Mouse (Mus musculus): ENCODE results near the gene Zfp787. TPM values are rescaled to one million over a fixed set of nuclear protein-coding genes. Genes with fewer than 3 reads are reported as not detected.

Zfp787 gene
- polyA plus RNA-seq, 1 experiment from 2014 or later = 27.7 TPM

DNA sequence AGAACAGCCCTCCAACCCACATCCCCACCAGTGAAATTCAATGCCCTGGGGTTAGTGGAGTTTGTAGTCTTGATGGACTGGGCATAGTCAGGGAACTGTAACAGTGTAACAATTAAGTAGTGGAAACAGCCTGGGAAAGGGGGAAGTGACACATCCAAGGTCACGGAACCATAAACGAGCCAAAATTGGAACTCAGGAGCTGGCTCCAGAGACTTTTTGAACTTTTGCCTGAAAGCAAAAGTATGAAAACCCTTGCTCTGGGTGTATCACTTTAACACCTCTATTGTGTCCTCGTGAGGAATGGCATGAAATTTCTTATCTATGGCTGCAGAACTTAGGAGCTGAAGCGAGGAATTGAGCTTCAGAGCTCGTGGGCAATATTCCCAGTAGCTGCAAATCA, 1.6 kb downstream of the Zfp787 start:
- H3K4me1 ChIP-seq (ENCODE audit: insufficient read depth, low read length) = peaks cover 30% of the 10 kb centered on the region
- H3K4me2 ChIP-seq (replicated peaks; ENCODE audit: low read depth, low read length) = peak overlapping the region; percentile 78
- WGBS = 46% methylated on average over 5 of the region's 5 CpGs
- peak overlapping the region; percentile 90 for H3K9ac ChIP-seq (replicated peaks; ENCODE audit: low read length)
- H3K27me3 ChIP-seq (ENCODE audit: insufficient read depth, low read length) = no peaks in the 10 kb centered on the region
- no peak for ATAC-seq (ENCODE audit: low FRiP score, low TSS enrichment)
- peak overlapping the region; percentile 96; the same call in 1 of the 2 replicates for H3K27ac ChIP-seq (ENCODE audit: low read length)
- no peaks in the 10 kb centered on the region for H3K36me3 ChIP-seq (ENCODE audit: insufficient read depth, low read length)
- H3K4me3 ChIP-seq (ENCODE audit: low read length) = peak overlapping the region; percentile 88
- no peaks in the 10 kb centered on the region for H3K9me3 ChIP-seq (ENCODE audit: low read length)

DNA sequence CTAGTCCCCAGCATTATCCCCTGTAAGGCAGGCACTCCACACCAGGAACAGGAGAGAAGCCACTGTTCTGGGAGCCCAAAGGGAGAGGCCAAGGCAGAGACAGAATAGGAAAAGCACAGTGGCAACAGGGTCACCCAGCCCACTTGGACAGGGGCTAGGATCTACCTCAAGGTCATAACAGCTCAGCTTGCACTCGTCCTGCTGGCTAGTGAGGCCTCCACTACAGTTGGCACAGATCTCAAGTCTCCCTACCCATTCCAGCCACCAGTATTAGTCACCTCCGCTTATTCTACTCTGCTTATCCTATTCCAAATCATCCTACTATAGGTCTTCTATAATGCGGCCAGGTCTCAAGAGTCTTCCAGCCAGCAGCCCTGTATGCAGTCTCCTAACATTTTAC, 2.7 kb downstream of the Zfp787 start:
- H3K9ac ChIP-seq (replicated peaks; ENCODE audit: low read length) = no peak overlapping the region; the same call in 1 of the 2 replicates
- 83% methylated on average over 3 of the region's 3 CpGs for WGBS
- no peak for ATAC-seq (ENCODE audit: low FRiP score, low TSS enrichment)
- H3K4me2 ChIP-seq (replicated peaks; ENCODE audit: low read depth, low read length) = no peak overlapping the region
- H3K4me1 ChIP-seq (ENCODE audit: insufficient read depth, low read length) = peaks cover 30% of the 10 kb centered on the region
- no peaks in the 10 kb centered on the region for H3K36me3 ChIP-seq (ENCODE audit: insufficient read depth, low read length)
- no peaks in the 10 kb centered on the region for H3K9me3 ChIP-seq (ENCODE audit: low read length)
- no peak overlapping the region for H3K27ac ChIP-seq (ENCODE audit: low read length)
- no peak overlapping the region for H3K4me3 ChIP-seq (ENCODE audit: low read length)
- no peaks in the 10 kb centered on the region for H3K27me3 ChIP-seq (ENCODE audit: insufficient read depth, low read length)

DNA sequence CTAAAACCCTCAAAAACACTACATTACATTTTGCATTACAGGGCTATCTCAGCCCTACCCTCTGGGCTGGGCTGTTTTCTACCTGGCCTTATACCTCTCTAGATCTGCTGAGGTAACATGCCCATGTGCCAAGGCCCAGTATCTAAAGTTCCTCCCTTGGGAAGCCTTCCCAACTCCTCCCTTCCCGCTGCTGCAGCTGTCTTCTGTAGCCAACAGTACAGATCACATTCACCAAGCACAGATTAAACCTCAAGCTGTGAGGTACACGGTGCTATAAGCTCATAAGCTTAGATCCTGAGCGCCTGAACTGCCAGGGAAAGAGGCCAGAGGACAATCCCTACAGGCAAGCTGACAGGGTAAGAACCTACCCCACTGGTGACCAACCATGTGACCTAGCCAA, 3.8 kb downstream of the Zfp787 start:
- Histone ChIP-seq H3K27me3 (ENCODE audit: insufficient read depth, low read length) (no peaks in the 10 kb centered on the region), H3K36me3 (ENCODE audit: insufficient read depth, low read length) (no peaks in the 10 kb centered on the region), H3K4me2 (replicated peaks; ENCODE audit: low read depth, low read length) (no peak overlapping the region), H3K27ac (ENCODE audit: low read length) (no peak overlapping the region), H3K4me1 (ENCODE audit: insufficient read depth, low read length) (peaks cover 27% of the 10 kb centered on the region), H3K9ac (replicated peaks; ENCODE audit: low read length) (no peak overlapping the region), H3K9me3 (ENCODE audit: low read length) (no peaks in the 10 kb centered on the region), H3K4me3 (ENCODE audit: low read length) (no peak overlapping the region)
- no peak for ATAC-seq (ENCODE audit: low FRiP score, low TSS enrichment)
- 77% methylated on average over 3 of the region's 3 CpGs for WGBS

DNA sequence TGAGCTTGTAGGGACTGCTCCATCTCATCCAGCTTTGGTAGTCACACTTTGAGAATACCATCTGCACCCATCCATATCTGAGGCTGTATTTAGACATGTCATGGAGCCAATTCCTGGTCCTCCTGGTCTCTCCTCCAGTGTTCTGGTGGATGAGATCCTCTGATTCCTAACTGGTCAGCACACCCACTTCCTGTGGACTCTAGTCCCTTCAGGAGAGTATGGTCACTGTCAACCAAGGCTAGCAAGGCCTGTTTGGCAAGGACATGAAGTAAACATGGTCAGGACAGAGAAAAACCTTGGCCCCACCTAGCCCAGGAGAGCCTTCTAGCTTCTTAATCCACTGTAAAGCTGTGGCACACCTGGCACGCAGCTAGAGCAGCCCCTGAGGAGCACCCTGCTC, 4.5 kb downstream of the Zfp787 start:
- H3K9me3 ChIP-seq (ENCODE audit: low read length) = no peaks in the 10 kb centered on the region
- H3K4me1 ChIP-seq (ENCODE audit: insufficient read depth, low read length) = peaks cover 28% of the 10 kb centered on the region
- no peak overlapping the region for H3K27ac ChIP-seq (ENCODE audit: low read length)
- no peaks in the 10 kb centered on the region for H3K36me3 ChIP-seq (ENCODE audit: insufficient read depth, low read length)
- WGBS = 92% methylated on average over 1 of the region's 1 CpGs
- H3K4me2 ChIP-seq (replicated peaks; ENCODE audit: low read depth, low read length) = no peak overlapping the region
- no peak overlapping the region for H3K4me3 ChIP-seq (ENCODE audit: low read length)
- H3K27me3 ChIP-seq (ENCODE audit: insufficient read depth, low read length) = no peaks in the 10 kb centered on the region
- H3K9ac ChIP-seq (replicated peaks; ENCODE audit: low read length) = no peak overlapping the region
- no peak for ATAC-seq (ENCODE audit: low FRiP score, low TSS enrichment)

DNA sequence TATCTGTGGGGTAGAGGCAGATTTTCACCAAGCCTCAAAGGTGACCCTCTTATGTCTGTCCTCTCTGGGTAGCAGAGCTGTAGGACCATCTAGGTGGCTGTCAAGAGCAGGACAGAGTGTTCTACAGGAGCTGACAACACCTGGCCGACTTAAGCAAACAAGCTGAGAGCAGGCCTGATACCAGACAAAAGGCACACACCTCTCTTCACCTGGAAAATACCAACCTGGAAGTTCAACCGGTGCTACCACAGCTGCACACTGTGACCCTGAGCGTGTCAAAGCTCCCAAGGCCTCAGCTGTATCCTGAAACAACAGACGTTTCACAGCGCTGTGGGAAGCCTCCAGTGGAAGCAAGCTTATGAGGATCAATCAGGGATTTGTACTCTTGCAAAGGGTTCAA, 8.1 kb downstream of the Zfp787 start:
- Histone ChIP-seq H3K9me3 (ENCODE audit: low read length) (no peaks in the 10 kb centered on the region), H3K27me3 (ENCODE audit: insufficient read depth, low read length) (no peaks in the 10 kb centered on the region), H3K9ac (replicated peaks; ENCODE audit: low read length) (no peak overlapping the region), H3K36me3 (ENCODE audit: insufficient read depth, low read length) (no peaks in the 10 kb centered on the region), H3K27ac (ENCODE audit: low read length) (no peak overlapping the region), H3K4me2 (replicated peaks; ENCODE audit: low read depth, low read length) (no peak overlapping the region), H3K4me1 (ENCODE audit: insufficient read depth, low read length) (peaks cover 26% of the 10 kb centered on the region), H3K4me3 (ENCODE audit: low read length) (no peak overlapping the region)
- no peak for ATAC-seq (ENCODE audit: low FRiP score, low TSS enrichment)
- WGBS = 73% methylated on average over 5 of the region's 5 CpGs

DNA sequence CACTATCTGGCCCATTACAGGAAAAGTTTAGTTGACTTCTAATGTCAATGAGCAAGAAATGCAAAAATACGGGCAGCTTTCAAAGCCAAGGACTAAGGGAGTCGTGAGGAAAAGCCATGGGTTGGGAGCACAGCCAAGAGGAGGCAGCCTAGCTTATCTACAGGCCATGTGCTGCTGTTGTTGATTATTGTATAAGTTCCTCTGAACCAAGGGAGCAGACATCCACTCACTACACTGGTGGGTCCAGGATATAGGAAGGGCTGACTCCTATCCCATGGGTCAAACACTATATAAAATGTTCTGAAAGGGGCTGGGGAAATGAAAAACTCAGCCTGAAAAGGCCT, 8.8 kb downstream of the Zfp787 start:
- no peak for ATAC-seq (ENCODE audit: low FRiP score, low TSS enrichment)
- 48% methylated on average over 2 of the region's 2 CpGs for WGBS
- H3K27ac ChIP-seq (ENCODE audit: low read length) = peak overlapping the region; percentile 7; the same call in 1 of the 2 replicates

DNA sequence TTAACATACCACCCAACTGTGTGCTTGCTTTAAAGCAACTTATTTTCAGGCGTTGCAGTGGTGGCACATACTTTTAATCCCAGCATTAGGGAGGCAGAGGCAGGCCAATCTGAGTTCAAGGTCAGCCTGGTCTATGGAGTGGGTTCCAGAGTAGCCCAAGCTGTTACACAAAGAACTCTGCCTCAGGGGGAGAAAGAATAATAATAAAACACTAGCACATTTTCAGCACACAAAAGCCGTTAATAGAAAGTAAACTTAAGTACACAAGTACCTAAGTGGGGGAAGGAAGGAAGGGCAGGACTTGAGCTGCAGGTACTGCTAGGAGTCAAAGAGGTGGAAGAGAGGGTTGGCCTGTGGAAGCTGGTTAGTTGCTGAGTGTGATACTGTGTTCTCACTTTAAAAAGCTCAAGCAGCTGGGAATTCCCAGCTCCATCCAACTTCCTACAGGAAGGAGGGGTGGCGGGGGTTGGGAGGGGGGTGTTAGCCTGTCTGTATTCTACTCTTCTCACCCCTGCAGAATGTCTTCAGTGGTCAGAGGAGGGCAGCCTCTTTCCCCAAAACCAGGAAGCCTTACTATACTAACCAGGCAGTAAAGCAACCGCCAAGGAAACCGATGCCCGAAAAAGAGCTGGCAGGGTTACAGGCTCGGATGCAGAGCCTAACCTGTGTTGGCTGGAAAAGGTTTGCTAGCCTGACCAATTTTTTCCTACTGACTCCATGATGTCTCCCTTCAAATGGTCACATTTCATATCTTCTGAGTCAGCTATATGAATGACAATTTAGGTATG, 9.4 kb downstream of the Zfp787 start:
- Histone ChIP-seq H3K9me3 (ENCODE audit: low read length) (no peaks in the 10 kb centered on the region), H3K36me3 (ENCODE audit: insufficient read depth, low read length) (peaks cover 6% of the 10 kb centered on the region; the same call in 1 of the 2 replicates), H3K9ac (replicated peaks; ENCODE audit: low read length) (no peak overlapping the region), H3K27ac (ENCODE audit: low read length) (peak overlapping the region; percentile 17; the same call in 1 of the 2 replicates), H3K27me3 (ENCODE audit: insufficient read depth, low read length) (no peaks in the 10 kb centered on the region), H3K4me3 (ENCODE audit: low read length) (no peak overlapping the region), H3K4me2 (replicated peaks; ENCODE audit: low read depth, low read length) (no peak overlapping the region), H3K4me1 (ENCODE audit: insufficient read depth, low read length) (peaks cover 26% of the 10 kb centered on the region)
- 68% methylated on average over 7 of the region's 7 CpGs for WGBS
- no peak for ATAC-seq (ENCODE audit: low FRiP score, low TSS enrichment)

More for the DNA sequence above, 8.8 kb downstream of the Zfp787 start:
- no peaks in the 10 kb centered on the region for H3K27me3 ChIP-seq (ENCODE audit: insufficient read depth, low read length)
- H3K4me1 ChIP-seq (ENCODE audit: insufficient read depth, low read length) = peaks cover 26% of the 10 kb centered on the region
- H3K4me2 ChIP-seq (replicated peaks; ENCODE audit: low read depth, low read length) = no peak overlapping the region
- H3K9ac ChIP-seq (replicated peaks; ENCODE audit: low read length) = no peak overlapping the region
- H3K36me3 ChIP-seq (ENCODE audit: insufficient read depth, low read length) = 0 out of 2 replicates have a peak, but pooled peaks cover under 1% of the 10 kb centered on the region
- no peaks in the 10 kb centered on the region for H3K9me3 ChIP-seq (ENCODE audit: low read length)
- no peak overlapping the region for H3K4me3 ChIP-seq (ENCODE audit: low read length)

DNA sequence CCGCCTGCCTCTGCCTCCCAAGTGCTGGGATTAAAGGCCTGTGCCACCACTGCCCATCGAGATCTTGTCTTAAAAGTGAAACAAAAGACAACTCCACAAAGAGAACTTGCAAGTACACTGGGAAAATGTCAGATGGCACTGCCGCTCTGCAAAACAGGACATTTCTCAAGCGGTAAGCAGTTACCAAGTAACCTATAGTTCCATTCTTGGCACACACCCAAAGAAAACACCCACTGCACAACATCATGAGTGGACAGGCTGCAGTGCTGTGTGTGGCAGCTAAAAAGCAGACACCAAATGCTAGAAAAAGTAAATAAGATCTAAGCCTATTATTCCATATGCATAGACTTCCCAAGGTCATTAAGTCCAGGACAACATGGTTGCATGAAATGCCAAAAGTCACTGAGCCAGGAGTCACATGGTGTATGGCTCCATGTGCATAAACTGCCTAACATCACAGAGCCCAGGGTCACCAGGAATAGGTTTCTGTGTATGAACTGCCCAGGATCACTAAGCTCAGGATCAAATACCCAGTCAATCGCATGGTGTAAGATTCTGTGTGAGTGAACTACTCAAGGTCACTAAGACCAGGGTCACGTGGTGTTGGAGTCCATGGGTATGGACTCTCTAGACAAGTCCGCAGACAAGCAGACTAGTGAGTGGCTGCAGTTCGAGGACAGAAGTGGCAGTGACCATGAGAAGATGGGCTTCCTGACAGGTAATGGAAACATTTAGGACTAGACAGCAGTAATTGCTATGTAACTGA, 10.2 kb downstream of the Zfp787 start:
- ATAC-seq (ENCODE audit: low FRiP score, low TSS enrichment) = 0 out of 2 replicates have a peak, but pooled peaks have one; percentile 28
- Histone ChIP-seq H3K4me2 (replicated peaks; ENCODE audit: low read depth, low read length) (no peak overlapping the region), H3K9me3 (ENCODE audit: low read length) (no peaks in the 10 kb centered on the region), H3K27me3 (ENCODE audit: insufficient read depth, low read length) (no peaks in the 10 kb centered on the region), H3K9ac (replicated peaks; ENCODE audit: low read length) (no peak overlapping the region), H3K4me3 (ENCODE audit: low read length) (no peak overlapping the region), H3K4me1 (ENCODE audit: insufficient read depth, low read length) (peaks cover 26% of the 10 kb centered on the region), H3K36me3 (ENCODE audit: insufficient read depth, low read length) (peaks cover 9% of the 10 kb centered on the region; the same call in 1 of the 2 replicates), H3K27ac (ENCODE audit: low read length) (0 out of 2 replicates have a peak overlapping the region, but pooled peaks have one; percentile 20)
- 79% methylated on average over 8 of the region's 8 CpGs for WGBS

DNA sequence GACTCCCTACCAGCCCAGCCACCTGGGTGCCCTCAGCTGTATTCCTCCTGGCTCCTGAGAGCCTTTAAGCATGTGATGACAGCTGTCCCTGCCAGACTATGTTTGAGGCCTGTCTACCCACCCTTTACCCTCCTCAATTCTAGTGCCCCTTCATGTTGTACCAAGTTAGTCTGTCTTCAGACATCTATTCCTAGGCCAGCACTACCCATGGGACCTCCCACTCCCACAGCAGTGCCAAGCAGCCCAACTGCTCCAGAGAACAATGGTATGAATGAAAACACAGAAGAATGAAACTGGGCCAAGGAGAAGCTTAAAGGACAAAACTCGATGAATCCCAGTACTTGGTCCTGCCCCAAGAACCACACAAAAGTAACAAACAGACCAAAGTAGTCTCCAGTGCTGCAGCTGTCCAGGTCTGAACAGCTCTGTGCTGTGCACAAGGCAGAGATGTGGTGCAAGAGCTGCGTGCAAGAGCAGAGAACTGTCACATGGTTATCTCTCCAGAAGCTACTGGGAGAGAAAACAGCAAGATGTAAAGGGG, 11.7 kb downstream of the Zfp787 start:
- no peak overlapping the region for H3K4me2 ChIP-seq (replicated peaks; ENCODE audit: low read depth, low read length)
- no peaks in the 10 kb centered on the region for H3K27me3 ChIP-seq (ENCODE audit: insufficient read depth, low read length)
- 95% methylated on average over 2 of the region's 2 CpGs for WGBS
- H3K9me3 ChIP-seq (ENCODE audit: low read length) = no peaks in the 10 kb centered on the region
- no peak overlapping the region for H3K27ac ChIP-seq (ENCODE audit: low read length)
- no peak for ATAC-seq (ENCODE audit: low FRiP score, low TSS enrichment)
- H3K4me1 ChIP-seq (ENCODE audit: insufficient read depth, low read length) = peaks cover 24% of the 10 kb centered on the region
- H3K4me3 ChIP-seq (ENCODE audit: low read length) = no peak overlapping the region
- H3K36me3 ChIP-seq (ENCODE audit: insufficient read depth, low read length) = peaks cover 16% of the 10 kb centered on the region; the same call in 1 of the 2 replicates
- H3K9ac ChIP-seq (replicated peaks; ENCODE audit: low read length) = no peak overlapping the region

Data from kidney, embryonic 16.5 days (tissue).